18 mouse cellular contexts compared by ENCODE assay signal in genomic region chr3:88234041-88234440, GRCm38 (mm10). TPM values are rescaled to one million over a fixed set of nuclear protein-coding genes. Genes with fewer than 3 reads are reported as not detected.
A peak's percentile ranks its signal among the peaks of the same experiment; 100 is the strongest.
DNase-seq lines count a peak whose midpoint lies in the region; ATAC-seq and TF ChIP-seq lines count a peak whose summit lies in the region.
"Had no signal": no experiment of that assay in that cellular context is flagged by ENCODE, and none has a peak within 500 bp of the region (broad histone marks: within the 10 kb centered on the region; RNA-seq: fewer than 3 reads in every experiment).

No protein-coding gene starts in this region.

- DNase-seq in layer of hippocampus, adult 2 months (ENCODE audit: low spot score in 2 of 2) = no peak
- no peak for DNase-seq in layer of hippocampus, postnatal 14 days (ENCODE audit: low spot score in 2 of 2)
- DNase-seq in gastrocnemius, adult 18-20 months (ENCODE audit: low spot score) = no peak
- no peak for DNase-seq in liver
- DNase-seq: adrenal gland, postnatal 10 days; cerebellum, adult 11-12 months; gastrocnemius, postnatal 36 days; kidney, adult 11 months; layer of hippocampus, adult 9-11 months; thymus, postnatal 25 days had no signal

- no peak overlapping the region for H3K4me3 ChIP-seq in layer of hippocampus, adult 2 months
- no peak overlapping the region for H3K4me3 ChIP-seq in C2C12 (ENCODE audit: insufficient read depth, poor library complexity, severe bottlenecking)
- H3K4me3 ChIP-seq in forebrain, embryonic 15.5 days = no peak overlapping the region
- no peak overlapping the region for H3K4me3 ChIP-seq in midbrain, embryonic 15.5 days
- H3K4me3 ChIP-seq in intestine, embryonic 16.5 days (ENCODE audit: low read length) = no peak overlapping the region
- H3K4me3 ChIP-seq: heart, embryonic 15.5 days; limb, embryonic 10.5 days had no signal

- H3K9me3 ChIP-seq in forebrain, embryonic 15.5 days = no peaks in the 10 kb centered on the region
- no peaks in the 10 kb centered on the region for H3K9me3 ChIP-seq in midbrain, embryonic 15.5 days
- H3K9me3 ChIP-seq in intestine, embryonic 16.5 days (ENCODE audit: control insufficient read depth, low read length) = no peaks in the 10 kb centered on the region
- H3K9me3 ChIP-seq: heart, embryonic 15.5 days; limb, embryonic 10.5 days had no signal

- no peak overlapping the region for H3ac ChIP-seq in C2C12 (ENCODE audit: control insufficient read depth, insufficient read length, low read depth)

- WGBS in forebrain, embryonic 15.5 days = 33% methylated on average over 8 of the region's 8 CpGs
- WGBS in midbrain, embryonic 15.5 days = 42% methylated on average over 8 of the region's 8 CpGs
- 45% methylated on average over 8 of the region's 8 CpGs for WGBS in intestine, embryonic 16.5 days

- no peak overlapping the region for H3K9ac ChIP-seq in forebrain, embryonic 15.5 days (replicated peaks)
- no peak overlapping the region for H3K9ac ChIP-seq in midbrain, embryonic 15.5 days
- H3K9ac ChIP-seq in intestine, embryonic 16.5 days (ENCODE audit: low read depth, low read length) = no peak overlapping the region
- H3K9ac ChIP-seq: heart, embryonic 15.5 days had no signal

- no peaks in the 10 kb centered on the region for H3K79me3 ChIP-seq in C2C12 (ENCODE audit: low read depth)

- H3K79me2 ChIP-seq in C2C12 (ENCODE audit: control insufficient read depth, insufficient read depth) = no peaks in the 10 kb centered on the region

- no peaks in the 10 kb centered on the region for H3K36me3 ChIP-seq in C2C12 (ENCODE audit: control insufficient read depth, insufficient read depth)
- H3K36me3 ChIP-seq in forebrain, embryonic 15.5 days = peaks cover 17% of the 10 kb centered on the region
- 0 out of 2 replicates have a peak, but pooled peaks cover 1% of the 10 kb centered on the region for H3K36me3 ChIP-seq in midbrain, embryonic 15.5 days (replicated peaks)
- no peaks in the 10 kb centered on the region for H3K36me3 ChIP-seq in intestine, embryonic 16.5 days (ENCODE audit: control insufficient read depth, insufficient read depth, low read length)
- H3K36me3 ChIP-seq: heart, embryonic 15.5 days; limb, embryonic 10.5 days had no signal

- H3K4me1 ChIP-seq in forebrain, embryonic 15.5 days = peaks cover 92% of the 10 kb centered on the region
- peaks cover 58% of the 10 kb centered on the region for H3K4me1 ChIP-seq in midbrain, embryonic 15.5 days
- H3K4me1 ChIP-seq in intestine, embryonic 16.5 days (ENCODE audit: control insufficient read depth, insufficient read depth, low read length) = no peaks in the 10 kb centered on the region

- no peak overlapping the region for H3K4me2 ChIP-seq in forebrain, embryonic 15.5 days (replicated peaks)
- no peak overlapping the region for H3K4me2 ChIP-seq in midbrain, embryonic 15.5 days
- no peak overlapping the region for H3K4me2 ChIP-seq in intestine, embryonic 16.5 days (ENCODE audit: low read depth, low read length)
- H3K4me2 ChIP-seq: heart, embryonic 15.5 days had no signal

- H3K27ac ChIP-seq in layer of hippocampus, adult 2 months = peak overlapping the region; percentile 85
- peak overlapping the region; percentile 99 for H3K27ac ChIP-seq in forebrain, embryonic 15.5 days (replicated peaks)
- peak overlapping the region; percentile 66 for H3K27ac ChIP-seq in midbrain, embryonic 15.5 days
- no peak overlapping the region for H3K27ac ChIP-seq in intestine, embryonic 16.5 days (ENCODE audit: low read length)
- H3K27ac ChIP-seq: heart, embryonic 15.5 days; limb, embryonic 10.5 days had no signal

- peaks cover 41% of the 10 kb centered on the region for H3K27me3 ChIP-seq in C2C12 (ENCODE audit: control insufficient read depth, insufficient read depth, insufficient read length)
- H3K27me3 ChIP-seq in forebrain, embryonic 15.5 days = no peaks in the 10 kb centered on the region
- 0 out of 2 replicates have a peak, but pooled peaks cover 7% of the 10 kb centered on the region for H3K27me3 ChIP-seq in midbrain, embryonic 15.5 days (replicated peaks)
- H3K27me3 ChIP-seq in intestine, embryonic 16.5 days (replicated peaks; ENCODE audit: control insufficient read depth, insufficient read depth, low read length) = peaks cover 40% of the 10 kb centered on the region

- no peak for TF ChIP-seq CTCF in layer of hippocampus, adult 2 months (conservative IDR thresholded peaks at IDR 0.05)
- TF ChIP-seq CTCF in C2C12 (IDR thresholded peaks at IDR 0.05; ENCODE audit: control insufficient read depth, insufficient read depth, insufficient read length) = no peak

- no peak for ATAC-seq in forebrain, embryonic 15.5 days (replicated peaks)
- ATAC-seq in midbrain, embryonic 15.5 days (replicated peaks) = no peak
- ATAC-seq in intestine, embryonic 16.5 days = no peak

TF ChIP-seq in C2C12, 6 proteins besides CTCF, POLR2A, EP300 and RAD21:
- no peak for TF ChIP-seq FOSL1 (IDR thresholded peaks at IDR 0.05; ENCODE audit: insufficient read depth, low read length, poor library complexity, severe bottlenecking)
- TF ChIP-seq MYOD1 (IDR thresholded peaks at IDR 0.05; ENCODE audit: control insufficient read depth, insufficient read length, low read depth) = no peak
- TF ChIP-seq MYOG (IDR thresholded peaks at IDR 0.05; ENCODE audit: control insufficient read depth, extremely low read depth, insufficient read length) = no peak
- TF ChIP-seq MAX (IDR thresholded peaks at IDR 0.05) = no peak
- no peak for TF ChIP-seq CEBPB (IDR thresholded peaks at IDR 0.05; ENCODE audit: low read depth)
- TF ChIP-seq USF1 (IDR thresholded peaks at IDR 0.05; ENCODE audit: low read depth) = peak; percentile 63

RNA-seq across cellular contexts. Expression of gene Rhbg, which starts 20.5 kb away (rescaled TPM):
- total RNA-seq in layer of hippocampus, adult 2 months (2021) = not detected
- not detected for total RNA-seq in layer of hippocampus, postnatal 14 days (2021)
- polyA plus RNA-seq in C2C12 (2012; fragmentation: generic; extraction: Trizol) = not detected
- 0.10 and 0.14 TPM in 2 replicates for polyA plus RNA-seq in forebrain, embryonic 15.5 days (2015; fragmentation: Nextera tagmentation; extraction: Ambion mirVana)
- 0.14 TPM in 2 replicates for polyA plus RNA-seq in midbrain, embryonic 15.5 days (2015; fragmentation: Nextera tagmentation; extraction: Ambion mirVana)
- not detected for total RNA-seq in gastrocnemius, adult 18-20 months (2021)
- 0.69 and 1.3 TPM in 2 replicates for polyA plus RNA-seq in intestine, embryonic 16.5 days (2015; fragmentation: Nextera tagmentation; extraction: Ambion mirVana)
- total RNA-seq: gastrocnemius, postnatal 36 days; megakaryocyte-erythroid progenitor cell, adult 5-6 weeks had no signal

RNA-seq across cellular contexts. Expression of gene Gm38392, which starts 53.0 kb away (rescaled TPM):
- under 1 TPM in 1 of 2 experiments, not detected in 1; 0.59 TPM for total RNA-seq in layer of hippocampus, adult 2 months (2021)
- total RNA-seq in layer of hippocampus, postnatal 14 days (2021) = not detected
- polyA plus RNA-seq in C2C12 (2012; fragmentation: generic; extraction: Trizol) = not detected
- polyA plus RNA-seq in forebrain, embryonic 15.5 days (2015; fragmentation: Nextera tagmentation; extraction: Ambion mirVana) = 0.23 TPM in 1 of 2 replicates, not detected in the other
- polyA plus RNA-seq in midbrain, embryonic 15.5 days (2015; fragmentation: Nextera tagmentation; extraction: Ambion mirVana) = not detected in 2 replicates
- total RNA-seq in gastrocnemius, adult 18-20 months (2021) = 1 to 10 TPM in 1 of 2 experiments, under 1 TPM in 1; 1.00 to 1.3 TPM
- polyA plus RNA-seq in intestine, embryonic 16.5 days (2015; fragmentation: Nextera tagmentation; extraction: Ambion mirVana) = 0.81 TPM in 1 of 2 replicates, not detected in the other
- total RNA-seq: megakaryocyte-erythroid progenitor cell, adult 5-6 weeks had no signal
- polyA plus RNA-seq: heart, embryonic 15.5 days; liver, embryonic 16.5 days had no signal
